Mouse (Mus musculus): ENCODE results near the gene Rpl26. TPM values are rescaled to one million over a fixed set of nuclear protein-coding genes. Genes with fewer than 3 reads are reported as not detected.

Rpl26 gene
- 100 to 1,000 TPM; 738 to 741 TPM for total RNA-seq (2021)

GRCm38 (mm10) chr11:68901351-68902046 lies at the start of gene Rpl26:
TSS of gene Rpl26 (plus strand) at chr11:68901583.
- peak; percentile 97 to 99 for DNase-seq

GRCm38 (mm10) chr11:68851644-68852485 lies 49.5 kb upstream of the Rpl26 start:
- DNase-seq = no peak

- no peak for DNase-seq
These were observed 48.9 kb upstream of the Rpl26 start for GRCm38 (mm10) chr11:68852486-68852901.

- peak; percentile 100 for DNase-seq
These were observed 48.4 kb upstream of the Rpl26 start for GRCm38 (mm10) chr11:68852932-68853409.

GRCm38 (mm10) chr11:68853611-68854401 lies 47.6 kb upstream of the Rpl26 start:
- DNase-seq = no peak

- no peak for DNase-seq
These were observed 46.8 kb upstream of the Rpl26 start for GRCm38 (mm10) chr11:68854621-68855020.

GRCm38 (mm10) chr11:68857329-68857728 lies 44.1 kb upstream of the Rpl26 start:
- DNase-seq = no peak

- DNase-seq = no peak
These were observed 41.3 kb upstream of the Rpl26 start for GRCm38 (mm10) chr11:68859943-68860593.

- DNase-seq = no peak
These were observed 39.1 kb upstream of the Rpl26 start for GRCm38 (mm10) chr11:68862260-68862659.

- DNase-seq = no peak
These were observed 37.7 kb upstream of the Rpl26 start for GRCm38 (mm10) chr11:68863631-68864091.

- no peak for DNase-seq
These were observed 36.7 kb upstream of the Rpl26 start for GRCm38 (mm10) chr11:68864544-68865189.

GRCm38 (mm10) chr11:68871277-68871676 lies 30.1 kb upstream of the Rpl26 start:
- DNase-seq = no peak

GRCm38 (mm10) chr11:68871748-68872147 lies 29.6 kb upstream of the Rpl26 start, which contains the start of gene Ndel1:
TSS of gene Ndel1 (minus strand) at chr11:68871858.
- DNase-seq = no peak

GRCm38 (mm10) chr11:68874841-68875240 lies 26.5 kb upstream of the Rpl26 start:
- DNase-seq = peak in 1 of 2 experiments; percentile 26

GRCm38 (mm10) chr11:68878811-68879210 lies 22.6 kb upstream of the Rpl26 start:
- no peak for DNase-seq

GRCm38 (mm10) chr11:68882107-68882506 lies 19.3 kb upstream of the Rpl26 start:
- DNase-seq = no peak

GRCm38 (mm10) chr11:68883843-68884242 lies 17.5 kb upstream of the Rpl26 start:
- DNase-seq = no peak

GRCm38 (mm10) chr11:68884368-68884767 lies 17.0 kb upstream of the Rpl26 start:
- DNase-seq = no peak

GRCm38 (mm10) chr11:68886091-68886490 lies 15.3 kb upstream of the Rpl26 start:
- DNase-seq = no peak

- no peak for DNase-seq
These were observed 13.1 kb upstream of the Rpl26 start, which contains the start of gene Rnf222 for GRCm38 (mm10) chr11:68888253-68888652. TSS of gene Rnf222 (plus strand) at chr11:68888553.

GRCm38 (mm10) chr11:68888653-68889052 lies 12.7 kb upstream of the Rpl26 start:
- DNase-seq = no peak

All from layer of hippocampus, postnatal 36 days (tissue).